Mouse (Mus musculus): Measurements from ENCODE around the gene Cryzl1. TPM values are rescaled to one million over a fixed set of nuclear protein-coding genes. Genes with fewer than 3 reads are reported as not detected.
"Not testable (repeated sequence)": the region's sequence is repeated elsewhere in the genome, so short reads cannot be mapped to it uniquely, and the experiment has no call there.

Gene Cryzl1
- polyA plus RNA-seq, 1 experiment = 21.7 TPM

- Histone ChIP-seq H3K27ac (ENCODE audit: control insufficient read depth, insufficient read depth, low read length) (peak overlapping the region; percentile 46; the same call in 1 of the 2 replicates), H3K4me1 (replicated peaks; ENCODE audit: control insufficient read depth, insufficient read depth, low read length) (peaks cover 2% of the 10 kb centered on the region; the same call in 1 of the 2 replicates), H3K27me3 (ENCODE audit: control insufficient read depth, insufficient read depth, low read length) (no peaks in the 10 kb centered on the region), H3K36me3 (ENCODE audit: control insufficient read depth, insufficient read depth, low read length) (peaks cover 8% of the 10 kb centered on the region), H3K4me3 (ENCODE audit: control insufficient read depth, insufficient read depth, low read length) (peak overlapping the region; percentile 72)
- under 1% methylated on average over 11 of the region's 11 CpGs for WGBS
- peak; percentile 45 for DNase-seq
- no peak for TF ChIP-seq CTCF (IDR thresholded peaks at IDR 0.05; ENCODE audit: borderline replicate concordance, control insufficient read depth, extremely low read depth, insufficient read depth, low read length, poor library complexity)
- no peak for TF ChIP-seq POLR2A (IDR thresholded peaks at IDR 0.05; ENCODE audit: control insufficient read depth, extremely low read depth, insufficient read depth, low read length, poor library complexity)
Observed at GRCm38 (mm10) chr16:91645995-91646602, 82.7 kb downstream of the Cryzl1 start.

GRCm38 (mm10) chr16:91645420-91645819, 83.4 kb downstream of the Cryzl1 start:
- H3K27me3 ChIP-seq (ENCODE audit: control insufficient read depth, insufficient read depth, low read length); H3K4me1 ChIP-seq (replicated peaks; ENCODE audit: control insufficient read depth, insufficient read depth, low read length); H3K4me3 ChIP-seq (ENCODE audit: control insufficient read depth, insufficient read depth, low read length); DNase-seq; H3K27ac ChIP-seq (ENCODE audit: control insufficient read depth, insufficient read depth, low read length): not testable (repeated sequence)
- 75% methylated on average over 1 of the region's 2 CpGs for WGBS
- H3K36me3 ChIP-seq (ENCODE audit: control insufficient read depth, insufficient read depth, low read length) = peaks cover 12% of the 10 kb centered on the region

- Histone ChIP-seq H3K27me3 (ENCODE audit: control insufficient read depth, insufficient read depth, low read length) (no peaks in the 10 kb centered on the region), H3K4me3 (ENCODE audit: control insufficient read depth, insufficient read depth, low read length) (no peak overlapping the region), H3K36me3 (ENCODE audit: control insufficient read depth, insufficient read depth, low read length) (peaks cover 17% of the 10 kb centered on the region), H3K4me1 (replicated peaks; ENCODE audit: control insufficient read depth, insufficient read depth, low read length) (peaks cover 2% of the 10 kb centered on the region; the same call in 1 of the 2 replicates), H3K27ac (ENCODE audit: control insufficient read depth, insufficient read depth, low read length) (no peak overlapping the region)
- no peak for DNase-seq
- no peak for TF ChIP-seq POLR2A (IDR thresholded peaks at IDR 0.05; ENCODE audit: control insufficient read depth, extremely low read depth, insufficient read depth, low read length, poor library complexity)
- TF ChIP-seq CTCF (IDR thresholded peaks at IDR 0.05; ENCODE audit: borderline replicate concordance, control insufficient read depth, extremely low read depth, insufficient read depth, low read length, poor library complexity) = no peak
- 89% methylated on average over 2 of the region's 2 CpGs for WGBS
Observed at GRCm38 (mm10) chr16:91644901-91645300, 83.9 kb downstream of the Cryzl1 start.

- Histone ChIP-seq H3K27ac (ENCODE audit: control insufficient read depth, insufficient read depth, low read length) (no peak overlapping the region), H3K27me3 (ENCODE audit: control insufficient read depth, insufficient read depth, low read length) (no peaks in the 10 kb centered on the region), H3K36me3 (ENCODE audit: control insufficient read depth, insufficient read depth, low read length) (peaks cover 49% of the 10 kb centered on the region), H3K4me3 (ENCODE audit: control insufficient read depth, insufficient read depth, low read length) (no peak overlapping the region), H3K4me1 (replicated peaks; ENCODE audit: control insufficient read depth, insufficient read depth, low read length) (no peaks in the 10 kb centered on the region)
- 96% methylated on average over 8 of the region's 8 CpGs for WGBS
- no peak for DNase-seq
- no peak for TF ChIP-seq CTCF (IDR thresholded peaks at IDR 0.05; ENCODE audit: borderline replicate concordance, control insufficient read depth, extremely low read depth, insufficient read depth, low read length, poor library complexity)
- TF ChIP-seq POLR2A (IDR thresholded peaks at IDR 0.05; ENCODE audit: control insufficient read depth, extremely low read depth, insufficient read depth, low read length, poor library complexity) = no peak
Observed at GRCm38 (mm10) chr16:91640171-91640570, 88.6 kb downstream of the Cryzl1 start.

GRCm38 (mm10) chr16:91639636-91640035, 89.1 kb downstream of the Cryzl1 start:
- no peak for TF ChIP-seq CTCF (IDR thresholded peaks at IDR 0.05; ENCODE audit: borderline replicate concordance, control insufficient read depth, extremely low read depth, insufficient read depth, low read length, poor library complexity)
- DNase-seq = no peak
- no peak overlapping the region for H3K27ac ChIP-seq (ENCODE audit: control insufficient read depth, insufficient read depth, low read length)
- peaks cover 49% of the 10 kb centered on the region for H3K36me3 ChIP-seq (ENCODE audit: control insufficient read depth, insufficient read depth, low read length)
- no peak overlapping the region for H3K4me3 ChIP-seq (ENCODE audit: control insufficient read depth, insufficient read depth, low read length)
- over 99% methylated on average over 2 of the region's 2 CpGs for WGBS
- H3K4me1 ChIP-seq (replicated peaks; ENCODE audit: control insufficient read depth, insufficient read depth, low read length) = no peaks in the 10 kb centered on the region
- no peaks in the 10 kb centered on the region for H3K27me3 ChIP-seq (ENCODE audit: control insufficient read depth, insufficient read depth, low read length)

Other genes with a start within 250 kb of the Cryzl1 start
- 47.0 and 49.1 TPM in 2 replicates for gene Ifnar1, start 243.7 kb downstream of the Cryzl1 start, polyA plus RNA-seq (2012; rRNA removed)
- gene Ifngr2, start 181.9 kb downstream of the Cryzl1 start, polyA plus RNA-seq (2012; rRNA removed) = 33.4 and 34.4 TPM in 2 replicates
- 34.8 and 37.8 TPM in 2 replicates for gene Tmem50b, start 131.2 kb downstream of the Cryzl1 start, polyA plus RNA-seq (2012; rRNA removed)
- 1.3 and 2.0 TPM in 2 replicates for gene Dnajc28, start 109.9 kb downstream of the Cryzl1 start, polyA plus RNA-seq (2012; rRNA removed)
- 44.6 and 48.6 TPM in 2 replicates for gene Gart, start 82.0 kb downstream of the Cryzl1 start, polyA plus RNA-seq (2012; rRNA removed)
- gene Son, start 81.5 kb downstream of the Cryzl1 start, polyA plus RNA-seq (2012; rRNA removed) = 258 and 261 TPM in 2 replicates
- 19.5 and 28.8 TPM in 2 replicates for gene Donson, start 40.2 kb downstream of the Cryzl1 start, polyA plus RNA-seq (2012; rRNA removed)
- 8.9 and 12.9 TPM in 2 replicates for gene Itsn1, start 306 bp upstream of the Cryzl1 start, polyA plus RNA-seq (2012; rRNA removed)

Measured in thymus, adult 2 months (tissue).